Mouse (Mus musculus) limb, embryonic 11.5 days (tissue): ENCODE measurements at regions not wholly inside any gene's neighbourhood (a gene's known extent, or its start where the extent isn't known, plus 50 kb on each side); places are given as distances from the start of the nearest gene placed in this dataset.
A peak's percentile ranks its signal among the peaks of the same experiment; 100 is the strongest.

Experiments
- ATAC-seq: fragments of 200-750 bp; cut with Nextera tagmentation; 2 replicates; pipeline ENCODE4 v1.8.0; 2017; ENCODE audit warnings: low read depth; ENCODE audit not compliant: insufficient number of reproducible peaks, low FRiP score, low TSS enrichment
- DNase-seq: peaks from one replicate; pipeline ENCODE4 v3.0.0-alpha.2; 2015; ENCODE audit warnings: low spot score
- H3K27ac ChIP-seq: fragments of 300-500 bp; sonication (generic); replicated peaks from 2 replicates; pipeline ENCODE4 v1.5.1; 2014; ENCODE audit warnings: low read depth, mild to moderate bottlenecking, low read length
- H3K27me3 ChIP-seq: fragments of 300-500 bp; sonication (generic); 2 replicates; pipeline ENCODE4 v1.6.1; 2014; ENCODE audit warnings: mild to moderate bottlenecking, low read length, mixed read lengths; ENCODE audit not compliant: control insufficient read depth, insufficient read depth
- H3K36me3 ChIP-seq: fragments of 300-500 bp; sonication (generic); 2 replicates; pipeline ENCODE4 v1.6.1; 2014; ENCODE audit warnings: mild to moderate bottlenecking, low read length, moderate library complexity, mixed read lengths; ENCODE audit not compliant: control insufficient read depth, insufficient read depth
- H3K4me1 ChIP-seq: fragments of 300-500 bp; sonication (generic); 2 replicates; pipeline ENCODE4 v1.6.1; 2014; ENCODE audit warnings: low read length, mixed read lengths; ENCODE audit not compliant: control insufficient read depth, insufficient read depth
- H3K4me2 ChIP-seq: fragments of 300-500 bp; sonication (generic); 2 replicates; pipeline ENCODE4 v1.6.1; 2014; ENCODE audit warnings: low read depth, mild to moderate bottlenecking, moderate library complexity; ENCODE audit not compliant: severe bottlenecking
- H3K4me3 ChIP-seq: fragments of 300-500 bp; sonication (generic); 2 replicates; pipeline ENCODE4 v1.5.1; 2014; ENCODE audit warnings: low read depth, low read length
- H3K9ac ChIP-seq: fragments of 300-500 bp; sonication (generic); 2 replicates; pipeline ENCODE4 v1.6.1; 2014; ENCODE audit warnings: mild to moderate bottlenecking, low read length
- H3K9me3 ChIP-seq: fragments of 300-500 bp; sonication (generic); 2 replicates; pipeline ENCODE4 v1.6.1; 2016; ENCODE audit warnings: low read length; ENCODE audit not compliant: control insufficient read depth
- WGBS: fragments of 180-500 bp; shearing (Covaris S2); extraction: QIAGEN DNeasy Blood & Tissue Kit; methylation state at CpG from one replicate; pipeline ENCODE4 v1.1.7; 2014; 5-methylcytosine and 5-hydroxymethylcytosine counted together

- Histone ChIP-seq H3K4me1 (no peaks in the 10 kb centered on the region), H3K9ac (no peak overlapping the region), H3K4me2 (no peak overlapping the region), H3K27me3 (no peaks in the 10 kb centered on the region), H3K9me3 (no peaks in the 10 kb centered on the region), H3K36me3 (no peaks in the 10 kb centered on the region), H3K4me3 (no peak overlapping the region), H3K27ac (no peak overlapping the region)
- no peak for DNase-seq
- 90% methylated on average over 3 of the region's 3 CpGs for WGBS
- no peak for ATAC-seq
These were observed 59.9 kb upstream of the Gm4791 start for GRCm38 (mm10) chr9:46938628-46939027.

GRCm38 (mm10) chr9:46925641-46926040, 72.9 kb upstream of the Gm4791 start:
- 92% methylated on average over 3 of the region's 3 CpGs for WGBS

GRCm38 (mm10) chr9:46920081-46920480, 78.5 kb upstream of the Gm4791 start:
- Histone ChIP-seq H3K4me2 (no peak overlapping the region), H3K27me3 (no peaks in the 10 kb centered on the region), H3K9ac (no peak overlapping the region), H3K27ac (no peak overlapping the region), H3K36me3 (no peaks in the 10 kb centered on the region), H3K4me1 (no peaks in the 10 kb centered on the region), H3K4me3 (no peak overlapping the region), H3K9me3 (no peaks in the 10 kb centered on the region)
- WGBS = 92% methylated on average over 1 of the region's 1 CpGs
- ATAC-seq = no peak
- DNase-seq = no peak

More at GRCm38 (mm10) chr9:46925641-46926040, 72.9 kb upstream of the Gm4791 start:
- no peaks in the 10 kb centered on the region for H3K36me3 ChIP-seq
- H3K9ac ChIP-seq = no peak overlapping the region
- no peak overlapping the region for H3K4me2 ChIP-seq
- H3K27ac ChIP-seq = no peak overlapping the region
- DNase-seq (no peak), ATAC-seq (no peak)
- no peaks in the 10 kb centered on the region for H3K27me3 ChIP-seq
- no peaks in the 10 kb centered on the region; the same call in 1 of the 2 replicates for H3K9me3 ChIP-seq
- no peaks in the 10 kb centered on the region for H3K4me1 ChIP-seq
- H3K4me3 ChIP-seq = no peak overlapping the region

GRCm38 (mm10) chr9:46913238-46913637, 85.3 kb upstream of the Gm4791 start:
- H3K9me3 ChIP-seq = no peaks in the 10 kb centered on the region
- no peak overlapping the region for H3K9ac ChIP-seq
- H3K27me3 ChIP-seq = no peaks in the 10 kb centered on the region
- H3K4me2 ChIP-seq = 0 out of 2 replicates have a peak overlapping the region, but pooled peaks have one; percentile 0
- H3K4me1 ChIP-seq = peaks cover 6% of the 10 kb centered on the region; the same call in 1 of the 2 replicates
- DNase-seq = peak; percentile 24
- no peak overlapping the region for H3K27ac ChIP-seq
- no peaks in the 10 kb centered on the region for H3K36me3 ChIP-seq
- no peak overlapping the region for H3K4me3 ChIP-seq
- no peak for ATAC-seq
- 32% methylated on average over 3 of the region's 3 CpGs for WGBS

- H3K27me3 ChIP-seq = no peaks in the 10 kb centered on the region
- WGBS = 62% methylated on average over 6 of the region's 6 CpGs
- no peak overlapping the region for H3K4me3 ChIP-seq
- no peak overlapping the region for H3K27ac ChIP-seq
- DNase-seq (no peak), ATAC-seq (no peak)
- H3K9ac ChIP-seq = no peak overlapping the region
- no peak overlapping the region for H3K4me2 ChIP-seq
- no peaks in the 10 kb centered on the region for H3K9me3 ChIP-seq
- no peaks in the 10 kb centered on the region for H3K36me3 ChIP-seq
- peaks cover 6% of the 10 kb centered on the region; the same call in 1 of the 2 replicates for H3K4me1 ChIP-seq
These were observed 89.0 kb upstream of the Gm4791 start for GRCm38 (mm10) chr9:46909412-46910013.

GRCm38 (mm10) chr9:46905081-46905480, 93.5 kb upstream of the Gm4791 start:
- no peaks in the 10 kb centered on the region for H3K36me3 ChIP-seq
- no peak overlapping the region for H3K4me2 ChIP-seq
- no peak overlapping the region for H3K27ac ChIP-seq
- H3K27me3 ChIP-seq = no peaks in the 10 kb centered on the region
- DNase-seq (no peak), ATAC-seq (no peak)
- no peaks in the 10 kb centered on the region for H3K9me3 ChIP-seq
- no peaks in the 10 kb centered on the region; the same call in 1 of the 2 replicates for H3K4me1 ChIP-seq
- H3K4me3 ChIP-seq = no peak overlapping the region
- no peak overlapping the region for H3K9ac ChIP-seq
- WGBS = 85% methylated on average over 3 of the region's 3 CpGs

- 70% methylated on average over 8 of the region's 8 CpGs for WGBS
- no peaks in the 10 kb centered on the region for H3K36me3 ChIP-seq
These were observed 94.9 kb upstream of the Gm4791 start for GRCm38 (mm10) chr9:46903491-46904220.

GRCm38 (mm10) chr9:46899283-46899682, 99.3 kb upstream of the Gm4791 start:
- Histone ChIP-seq H3K4me2 (no peak overlapping the region), H3K9ac (no peak overlapping the region), H3K27ac (no peak overlapping the region), H3K27me3 (no peaks in the 10 kb centered on the region), H3K9me3 (no peaks in the 10 kb centered on the region), H3K4me3 (no peak overlapping the region), H3K4me1 (no peaks in the 10 kb centered on the region; the same call in 1 of the 2 replicates), H3K36me3 (no peaks in the 10 kb centered on the region)
- DNase-seq (no peak), ATAC-seq (no peak)
- WGBS = 66% methylated on average over 2 of the region's 2 CpGs

More at GRCm38 (mm10) chr9:46903491-46904220, 94.9 kb upstream of the Gm4791 start:
- Histone ChIP-seq H3K4me2 (no peak overlapping the region), H3K9ac (no peak overlapping the region), H3K27ac (no peak overlapping the region), H3K9me3 (no peaks in the 10 kb centered on the region), H3K4me3 (no peak overlapping the region), H3K27me3 (no peaks in the 10 kb centered on the region), H3K4me1 (no peaks in the 10 kb centered on the region; the same call in 1 of the 2 replicates)
- DNase-seq (no peak), ATAC-seq (no peak)
